Mouse (Mus musculus) ES-Bruce4 (cell line): Measurements from ENCODE around the gene Gtf2e1. TPM values are rescaled to one million over a fixed set of nuclear protein-coding genes. Genes with fewer than 3 reads are reported as not detected.

ENCODE experiments used
- H3K27ac ChIP-seq: 2 replicates; pipeline ENCODE4 v1.5.1; 2012; ENCODE audit warnings: low read length, inconsistent platforms; ENCODE audit not compliant: insufficient read depth
- H3K27me3 ChIP-seq: 2 replicates; pipeline ENCODE4 v1.6.1; 2012; ENCODE audit warnings: mild to moderate bottlenecking, low read length, inconsistent platforms; ENCODE audit not compliant: control insufficient read depth, poor library complexity, insufficient read depth, severe bottlenecking
- H3K36me3 ChIP-seq: 2 replicates; pipeline ENCODE4 v1.6.1; 2012; ENCODE audit warnings: inconsistent platforms, mild to moderate bottlenecking, low read length, moderate library complexity; ENCODE audit not compliant: control insufficient read depth, poor library complexity, insufficient read depth, severe bottlenecking
- H3K4me1 ChIP-seq: one replicate; pipeline ENCODE4 v1.8.1; 2011; ENCODE audit warnings: low read length; ENCODE audit not compliant: control insufficient read depth, insufficient read depth
- H3K4me3 ChIP-seq: 2 replicates; pipeline ENCODE4 v1.5.1; 2011; ENCODE audit warnings: low read depth, mild to moderate bottlenecking, low read length
- H3K9ac ChIP-seq: 2 replicates; pipeline ENCODE4 v1.6.1; 2012; ENCODE audit warnings: low read depth, mild to moderate bottlenecking, inconsistent platforms; ENCODE audit not compliant: poor library complexity, severe bottlenecking
- H3K9me3 ChIP-seq: replicated peaks from 2 replicates; pipeline ENCODE4 v1.6.1; 2012; ENCODE audit warnings: mild to moderate bottlenecking, low read length, inconsistent platforms; ENCODE audit not compliant: control insufficient read depth, poor library complexity, insufficient read depth, severe bottlenecking
- CTCF ChIP-seq: IDR thresholded peaks from one replicate; pipeline ENCODE4 v1.8.1; 2011; ENCODE audit warnings: low read depth, low read length
- EP300 ChIP-seq: IDR thresholded peaks from 2 replicates; pipeline ENCODE4 v1.6.1; 2011; ENCODE audit warnings: low read depth, low read length; ENCODE audit not compliant: insufficient read depth
- POLR2A ChIP-seq: IDR thresholded peaks from one replicate; pipeline ENCODE4 v1.8.1; 2011; ENCODE audit warnings: low read length; ENCODE audit not compliant: insufficient read depth
- polyA plus RNA-seq: library from polyadenylated mRNA; stranded (reverse); fragments of >200 nt; gene quantifications from 2 replicates; pipeline ENCODE4 v1.2.4, GENCODE M21; 2011; ENCODE audit warnings: low read depth; ENCODE audit not compliant: missing spikeins, insufficient read depth, insufficient read length

Gtf2e1 gene
- 66.4 and 68.9 TPM in 2 replicates for polyA plus RNA-seq

- Histone ChIP-seq H3K36me3 (peaks cover 13% of the 10 kb centered on the region), H3K4me1 (no peaks in the 10 kb centered on the region), H3K4me3 (peak within 1 kb of the TSS; percentile 98), H3K9ac (peak within 1 kb of the TSS; percentile 94), H3K9me3 (no peaks in the 10 kb centered on the region), H3K27ac (peak within 1 kb of the TSS; percentile 20; the same call in 1 of the 2 replicates), H3K27me3 (no peaks in the 10 kb centered on the region)
- TF ChIP-seq EP300 = no peak
- TF ChIP-seq POLR2A = no peak
- TF ChIP-seq CTCF = no peak
Observed at GRCm38 (mm10) chr16:37539611-37540580, at the start of gene Gtf2e1, which contains the start of gene Rabl3. Gtf2e1 (minus strand) TSS chr16:37539789. Rabl3 (plus strand) TSS chr16:37539885.

- no peak overlapping the region for H3K4me3 ChIP-seq
- 0 out of 2 replicates have a peak, but pooled peaks cover 2% of the 10 kb centered on the region for H3K9me3 ChIP-seq
- no peaks in the 10 kb centered on the region for H3K27me3 ChIP-seq
- no peak overlapping the region for H3K9ac ChIP-seq
- H3K36me3 ChIP-seq = no peaks in the 10 kb centered on the region
- no peaks in the 10 kb centered on the region for H3K4me1 ChIP-seq
- TF ChIP-seq POLR2A (no peak), EP300 (no peak), CTCF (no peak)
- no peak overlapping the region for H3K27ac ChIP-seq
Observed at GRCm38 (mm10) chr16:37585129-37585563, 45.6 kb upstream of the Gtf2e1 start.

GRCm38 (mm10) chr16:37584218-37585035 lies 44.8 kb upstream of the Gtf2e1 start:
- Histone ChIP-seq H3K4me3 (no peak overlapping the region; the same call in 1 of the 2 replicates), H3K4me1 (no peaks in the 10 kb centered on the region), H3K9me3 (0 out of 2 replicates have a peak, but pooled peaks cover 2% of the 10 kb centered on the region), H3K36me3 (no peaks in the 10 kb centered on the region), H3K27ac (no peak overlapping the region), H3K27me3 (no peaks in the 10 kb centered on the region), H3K9ac (no peak overlapping the region; the same call in 1 of the 2 replicates)
- TF ChIP-seq EP300 (0 out of 2 replicates have a peak, but pooled peaks have one; percentile 14), POLR2A (no peak)

- Histone ChIP-seq H3K36me3 (no peaks in the 10 kb centered on the region), H3K27ac (no peak overlapping the region), H3K9ac (no peak overlapping the region; the same call in 1 of the 2 replicates), H3K9me3 (0 out of 2 replicates have a peak, but pooled peaks cover 2% of the 10 kb centered on the region), H3K4me1 (no peaks in the 10 kb centered on the region), H3K4me3 (no peak overlapping the region), H3K27me3 (no peaks in the 10 kb centered on the region)
- TF ChIP-seq CTCF (no peak), EP300 (no peak), POLR2A (no peak)
Observed at GRCm38 (mm10) chr16:37583801-37584200, 44.2 kb upstream of the Gtf2e1 start.

- H3K27me3 ChIP-seq = no peaks in the 10 kb centered on the region
- H3K4me1 ChIP-seq = no peaks in the 10 kb centered on the region
- H3K9ac ChIP-seq = no peak overlapping the region
- H3K4me3 ChIP-seq = no peak overlapping the region
- 0 out of 2 replicates have a peak, but pooled peaks cover 2% of the 10 kb centered on the region for H3K9me3 ChIP-seq
- no peaks in the 10 kb centered on the region for H3K36me3 ChIP-seq
- TF ChIP-seq CTCF (no peak), EP300 (no peak), POLR2A (no peak)
- H3K27ac ChIP-seq = no peak overlapping the region
Observed at GRCm38 (mm10) chr16:37583306-37583705, 43.7 kb upstream of the Gtf2e1 start.
